Mouse (Mus musculus) 3134 (cell line): ENCODE data around the gene Sec16a.

Experiments
- DNase-seq: peaks from one replicate; pipeline ENCODE4 v3.0.0-alpha.2; 2011; ENCODE audit warnings: low spot score; ENCODE audit not compliant: insufficient read length; ENCODE audit errors: extremely low read depth

The Sec16a gene

GRCm38 (mm10) chr2:26444946-26445665 is at the start of gene Sec16a:
Sec16a (minus strand) TSS chr2:26445216.
- peak; percentile 100 for DNase-seq

GRCm38 (mm10) chr2:26494396-26494795 is 49.4 kb upstream of the Sec16a start:
- DNase-seq: peak; percentile 81

GRCm38 (mm10) chr2:26493021-26493781 is 48.2 kb upstream of the Sec16a start:
- DNase-seq: no peak

GRCm38 (mm10) chr2:26490760-26491301 is 45.8 kb upstream of the Sec16a start:
- no peak for DNase-seq

GRCm38 (mm10) chr2:26488535-26489135 is 43.6 kb upstream of the Sec16a start:
- no peak for DNase-seq

GRCm38 (mm10) chr2:26487322-26488021 is 42.5 kb upstream of the Sec16a start:
- no peak for DNase-seq

- DNase-seq: no peak
Measured at GRCm38 (mm10) chr2:26486835-26487321, 41.9 kb upstream of the Sec16a start.

GRCm38 (mm10) chr2:26486264-26486810 is 41.3 kb upstream of the Sec16a start:
- no peak for DNase-seq

GRCm38 (mm10) chr2:26485710-26486109 is 40.7 kb upstream of the Sec16a start:
- no peak for DNase-seq

GRCm38 (mm10) chr2:26485278-26485677 is 40.3 kb upstream of the Sec16a start:
- DNase-seq: no peak

- DNase-seq: no peak
Measured at GRCm38 (mm10) chr2:26484169-26484568, 39.2 kb upstream of the Sec16a start.

- DNase-seq: no peak
Measured at GRCm38 (mm10) chr2:26483230-26483869, 38.3 kb upstream of the Sec16a start.

- DNase-seq: no peak
Measured at GRCm38 (mm10) chr2:26482824-26483223, 37.8 kb upstream of the Sec16a start.

GRCm38 (mm10) chr2:26481724-26482495 is 36.9 kb upstream of the Sec16a start:
- no peak for DNase-seq

GRCm38 (mm10) chr2:26480911-26481310 is 35.9 kb upstream of the Sec16a start:
- no peak for DNase-seq

- no peak for DNase-seq
Measured at GRCm38 (mm10) chr2:26478685-26479205, 33.7 kb upstream of the Sec16a start.

GRCm38 (mm10) chr2:26477911-26478310 is 32.9 kb upstream of the Sec16a start:
- DNase-seq: no peak

GRCm38 (mm10) chr2:26475505-26476430 is 30.8 kb upstream of the Sec16a start:
- no peak for DNase-seq
